Mouse (Mus musculus) embryonic facial prominence, embryonic 11.5 days (tissue): ENCODE data around the gene Pa2g4. TPM values are rescaled to one million over a fixed set of nuclear protein-coding genes. Genes with fewer than 3 reads are reported as not detected.

ENCODE experiments used
- ATAC-seq: fragments of 200-750 bp; cut with Nextera tagmentation; replicated peaks from 2 replicates; pipeline ENCODE4 v1.8.0; 2017; ENCODE audit warnings: low read depth; ENCODE audit not compliant: insufficient number of reproducible peaks, low FRiP score, low TSS enrichment
- DNase-seq: peaks from one replicate; pipeline ENCODE4 v3.0.0-alpha.2; 2015; ENCODE audit warnings: low spot score
- H3K27ac ChIP-seq: fragments of 300-500 bp; sonication (generic); replicated peaks from 2 replicates; pipeline ENCODE4 v1.5.1; 2014; ENCODE audit warnings: mild to moderate bottlenecking, low read depth, low read length, control low read depth
- H3K27me3 ChIP-seq: fragments of 300-500 bp; sonication (generic); 2 replicates; pipeline ENCODE4 v1.6.1; 2014; ENCODE audit warnings: mild to moderate bottlenecking, low read length, moderate library complexity, mixed read lengths; ENCODE audit not compliant: control insufficient read depth, insufficient read depth
- H3K36me3 ChIP-seq: fragments of 300-500 bp; sonication (generic); replicated peaks from 2 replicates; pipeline ENCODE4 v1.6.1; 2014; ENCODE audit warnings: low read depth, mild to moderate bottlenecking, low read length, moderate library complexity, mixed read lengths; ENCODE audit not compliant: control insufficient read depth, insufficient read depth
- H3K4me1 ChIP-seq: fragments of 300-500 bp; sonication (generic); 2 replicates; pipeline ENCODE4 v1.6.1; 2014; ENCODE audit warnings: low read length, mixed read lengths; ENCODE audit not compliant: control insufficient read depth, insufficient read depth
- H3K4me2 ChIP-seq: fragments of 300-500 bp; sonication (generic); 2 replicates; pipeline ENCODE4 v1.6.1; 2014; ENCODE audit warnings: low read depth, mild to moderate bottlenecking, control low read depth, low read length, moderate library complexity
- H3K4me3 ChIP-seq: fragments of 300-500 bp; sonication (generic); 2 replicates; pipeline ENCODE4 v1.5.1; 2014; ENCODE audit warnings: low read depth, low read length, control low read depth
- H3K9ac ChIP-seq: fragments of 300-500 bp; sonication (generic); replicated peaks from 2 replicates; pipeline ENCODE4 v1.6.1; 2014; ENCODE audit warnings: mild to moderate bottlenecking, control low read depth, low read length
- H3K9me3 ChIP-seq: fragments of 300-500 bp; sonication (generic); replicated peaks from 2 replicates; pipeline ENCODE4 v1.6.1; 2016; ENCODE audit warnings: mild to moderate bottlenecking, low read length, inconsistent platforms, mixed read lengths; ENCODE audit not compliant: control insufficient read depth
- WGBS: fragments of 180-500 bp; shearing (Covaris S2); extraction: QIAGEN DNeasy Blood & Tissue Kit; methylation state at CpG from one replicate; pipeline ENCODE4 v1.1.7; 2014; 5-methylcytosine and 5-hydroxymethylcytosine counted together
- polyA plus RNA-seq: library from polyadenylated mRNA; unstranded; fragments of >200 nt; fragmentation: Nextera tagmentation; extraction: Ambion mirVana; gene quantifications from 2 replicates; pipeline ENCODE4 v1.2.1, GENCODE M21; 2014

The Pa2g4 gene
- polyA plus RNA-seq, 1 experiment from 2014 or later, result 268 TPM

GRCm38 (mm10) chr10:128525671-128526308 is 40.0 kb downstream of the Pa2g4 start, which contains the start of gene Esyt1:
Esyt1 (minus strand) TSS chr10:128525871.
- Histone ChIP-seq H3K27ac (no peak within 1 kb of the TSS), H3K4me1 (no peaks in the 10 kb centered on the region), H3K4me2 (peak within 1 kb of the TSS; percentile 100), H3K9me3 (no peaks in the 10 kb centered on the region), H3K9ac (peak within 1 kb of the TSS; percentile 41), H3K4me3 (peak within 1 kb of the TSS; percentile 66), H3K27me3 (peaks cover 8% of the 10 kb centered on the region; the same call in 1 of the 2 replicates), H3K36me3 (no peaks in the 10 kb centered on the region)
- peak; percentile 98 for DNase-seq
- WGBS, result under 1% methylated on average over 37 of the region's 37 CpGs
- ATAC-seq, result peak; percentile 95

- ATAC-seq, result peak; percentile 44
- no peak overlapping the region for H3K27ac ChIP-seq
Observed at GRCm38 (mm10) chr10:128524732-128525662, 40.8 kb downstream of the Pa2g4 start.

GRCm38 (mm10) chr10:128524111-128524731 is 41.6 kb downstream of the Pa2g4 start:
- no peaks in the 10 kb centered on the region for H3K4me1 ChIP-seq
- peak overlapping the region; percentile 41; the same call in 1 of the 2 replicates for H3K9ac ChIP-seq
- H3K9me3 ChIP-seq, result no peaks in the 10 kb centered on the region
- H3K27me3 ChIP-seq, result peaks cover 8% of the 10 kb centered on the region; the same call in 1 of the 2 replicates
- peak; percentile 26 for DNase-seq
- 6% methylated on average over 11 of the region's 11 CpGs for WGBS
- no peaks in the 10 kb centered on the region for H3K36me3 ChIP-seq
- peak overlapping the region; percentile 66 for H3K4me3 ChIP-seq
- H3K4me2 ChIP-seq, result peak overlapping the region; percentile 100
- no peak overlapping the region for H3K27ac ChIP-seq
- no peak for ATAC-seq

More at GRCm38 (mm10) chr10:128524732-128525662, 40.8 kb downstream of the Pa2g4 start:
- Histone ChIP-seq H3K4me3 (peak overlapping the region; percentile 66), H3K27me3 (peaks cover 8% of the 10 kb centered on the region; the same call in 1 of the 2 replicates), H3K4me2 (peak overlapping the region; percentile 100), H3K4me1 (no peaks in the 10 kb centered on the region), H3K9ac (peak overlapping the region; percentile 41), H3K9me3 (no peaks in the 10 kb centered on the region), H3K36me3 (no peaks in the 10 kb centered on the region)
- DNase-seq, result peak; percentile 69
- under 1% methylated on average over 56 of the region's 58 CpGs for WGBS

- peaks cover 10% of the 10 kb centered on the region for H3K27me3 ChIP-seq
- H3K4me1 ChIP-seq, result no peaks in the 10 kb centered on the region
Observed at GRCm38 (mm10) chr10:128522351-128522750, 43.4 kb downstream of the Pa2g4 start.

GRCm38 (mm10) chr10:128520591-128520990 is 45.2 kb downstream of the Pa2g4 start:
- H3K9ac ChIP-seq, result no peak overlapping the region
- no peak overlapping the region for H3K4me2 ChIP-seq
- no peak for DNase-seq
- 84% methylated on average over 16 of the region's 16 CpGs for WGBS
- ATAC-seq, result no peak
- H3K4me1 ChIP-seq, result no peaks in the 10 kb centered on the region; the same call in 1 of the 2 replicates
- H3K36me3 ChIP-seq, result no peaks in the 10 kb centered on the region
- no peak overlapping the region for H3K27ac ChIP-seq
- no peaks in the 10 kb centered on the region for H3K9me3 ChIP-seq
- H3K27me3 ChIP-seq, result peaks cover 25% of the 10 kb centered on the region
- no peak overlapping the region for H3K4me3 ChIP-seq

More at GRCm38 (mm10) chr10:128522351-128522750, 43.4 kb downstream of the Pa2g4 start:
- no peaks in the 10 kb centered on the region for H3K9me3 ChIP-seq
- H3K4me3 ChIP-seq, result no peak overlapping the region
- H3K36me3 ChIP-seq, result no peaks in the 10 kb centered on the region
- 71% methylated on average over 6 of the region's 6 CpGs for WGBS
- H3K9ac ChIP-seq, result no peak overlapping the region
- H3K27ac ChIP-seq, result no peak overlapping the region
- no peak overlapping the region for H3K4me2 ChIP-seq
- DNase-seq, result no peak
- no peak for ATAC-seq

GRCm38 (mm10) chr10:128518833-128519232 is 47.0 kb downstream of the Pa2g4 start:
- DNase-seq, result no peak
- ATAC-seq, result no peak
- Histone ChIP-seq H3K9ac (no peak overlapping the region), H3K27me3 (peaks cover 22% of the 10 kb centered on the region), H3K4me2 (no peak overlapping the region), H3K4me3 (no peak overlapping the region), H3K27ac (no peak overlapping the region), H3K4me1 (no peaks in the 10 kb centered on the region; the same call in 1 of the 2 replicates), H3K36me3 (no peaks in the 10 kb centered on the region), H3K9me3 (no peaks in the 10 kb centered on the region)
- 60% methylated on average over 7 of the region's 7 CpGs for WGBS

GRCm38 (mm10) chr10:128516677-128517076 is 49.1 kb downstream of the Pa2g4 start:
- DNase-seq, result no peak
- H3K36me3 ChIP-seq, result no peaks in the 10 kb centered on the region
- 21% methylated on average over 6 of the region's 6 CpGs for WGBS

More at GRCm38 (mm10) chr10:128516677-128517076, 49.1 kb downstream of the Pa2g4 start:
- Histone ChIP-seq H3K4me3 (no peak overlapping the region), H3K9me3 (no peaks in the 10 kb centered on the region), H3K27ac (no peak overlapping the region), H3K27me3 (peaks cover 18% of the 10 kb centered on the region), H3K4me1 (no peaks in the 10 kb centered on the region; the same call in 1 of the 2 replicates), H3K9ac (no peak overlapping the region), H3K4me2 (no peak overlapping the region)
- no peak for ATAC-seq
